Mouse (Mus musculus) midbrain, embryonic 14.5 days (tissue): ENCODE measurements at regions not wholly inside any gene's neighbourhood (a gene's known extent, or its start where the extent isn't known, plus 50 kb on each side); places are given as distances from the start of the nearest gene placed in this dataset.
A peak's percentile ranks its signal among the peaks of the same experiment; 100 is the strongest.

ENCODE experiments used
- ATAC-seq: fragments of 200-750 bp; cut with Nextera tagmentation; 2 replicates; pipeline ENCODE4 v1.8.0; 2017; ENCODE audit warnings: moderate number of reproducible peaks, moderate library complexity; ENCODE audit not compliant: low FRiP score, low TSS enrichment
- DNase-seq: peaks from one replicate; pipeline ENCODE4 v3.0.0-alpha.2; 2015
- H3K27ac ChIP-seq: fragments of 300-500 bp; sonication (generic); replicated peaks from 2 replicates; pipeline ENCODE4 v1.5.1; 2014; ENCODE audit warnings: mild to moderate bottlenecking, low read depth, low read length, moderate library complexity
- H3K27me3 ChIP-seq: fragments of 300-500 bp; sonication (generic); 2 replicates; pipeline ENCODE4 v1.6.1; 2014; ENCODE audit warnings: low read length, control low read depth, mixed read lengths; ENCODE audit not compliant: control insufficient read depth, insufficient read depth
- H3K36me3 ChIP-seq: fragments of 300-500 bp; sonication (generic); 2 replicates; pipeline ENCODE4 v1.6.1; 2014; ENCODE audit warnings: low read length, control low read depth; ENCODE audit not compliant: control insufficient read depth, insufficient read depth
- H3K4me1 ChIP-seq: fragments of 300-500 bp; sonication (generic); 2 replicates; pipeline ENCODE4 v1.6.1; 2014; ENCODE audit warnings: mild to moderate bottlenecking, antibody characterized with exemption, low read length, control low read depth; ENCODE audit not compliant: control insufficient read depth, insufficient read depth
- H3K4me2 ChIP-seq: fragments of 300-500 bp; sonication (generic); 2 replicates; pipeline ENCODE4 v1.6.1; 2014; ENCODE audit warnings: mild to moderate bottlenecking, low read length, moderate library complexity
- H3K4me3 ChIP-seq: fragments of 300-500 bp; sonication (generic); replicated peaks from 2 replicates; pipeline ENCODE4 v1.5.1; 2014; ENCODE audit warnings: low read depth, low read length
- H3K9ac ChIP-seq: fragments of 300-500 bp; sonication (generic); replicated peaks from 2 replicates; pipeline ENCODE4 v1.6.1; 2014; ENCODE audit warnings: mild to moderate bottlenecking, low read length, moderate library complexity
- H3K9me3 ChIP-seq: fragments of 300-500 bp; sonication (generic); 2 replicates; pipeline ENCODE4 v1.6.1; 2016; ENCODE audit warnings: low read length, control low read depth, mixed read lengths; ENCODE audit not compliant: control insufficient read depth
- WGBS: fragments of 180-500 bp; shearing (Covaris S2); extraction: QIAGEN DNeasy Blood & Tissue Kit; methylation state at CpG from one replicate; pipeline ENCODE4 v1.1.7; 2014; 5-methylcytosine and 5-hydroxymethylcytosine counted together

DNA sequence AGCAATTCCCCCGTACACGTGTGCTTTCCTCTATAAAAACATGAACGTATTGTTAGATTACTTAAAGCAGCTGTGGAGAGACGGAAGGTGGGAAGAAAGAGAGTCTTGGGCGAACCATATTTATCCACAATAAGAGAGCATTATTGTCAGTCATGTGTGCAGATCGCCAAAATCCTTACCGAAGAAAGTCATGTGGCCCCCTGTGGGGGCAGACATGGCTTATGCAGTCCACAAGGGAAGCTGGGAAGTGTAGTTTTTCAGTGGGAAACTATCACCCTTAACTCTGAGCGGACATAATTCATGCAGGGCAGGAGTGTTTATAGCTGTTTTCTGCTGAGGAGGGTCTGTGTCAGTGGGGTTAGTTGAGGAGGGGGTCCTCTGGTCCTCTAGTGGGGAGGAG, 90.8 kb downstream of the Nxnl2 start:
- Histone ChIP-seq H3K4me1 (no peaks in the 10 kb centered on the region), H3K9ac (no peak overlapping the region), H3K27ac (no peak overlapping the region), H3K4me3 (no peak overlapping the region), H3K27me3 (no peaks in the 10 kb centered on the region), H3K9me3 (no peaks in the 10 kb centered on the region), H3K4me2 (no peak overlapping the region), H3K36me3 (no peaks in the 10 kb centered on the region)
- DNase-seq: peak; percentile 31
- no peak for ATAC-seq
- WGBS: 74% methylated on average over 8 of the region's 8 CpGs

DNA sequence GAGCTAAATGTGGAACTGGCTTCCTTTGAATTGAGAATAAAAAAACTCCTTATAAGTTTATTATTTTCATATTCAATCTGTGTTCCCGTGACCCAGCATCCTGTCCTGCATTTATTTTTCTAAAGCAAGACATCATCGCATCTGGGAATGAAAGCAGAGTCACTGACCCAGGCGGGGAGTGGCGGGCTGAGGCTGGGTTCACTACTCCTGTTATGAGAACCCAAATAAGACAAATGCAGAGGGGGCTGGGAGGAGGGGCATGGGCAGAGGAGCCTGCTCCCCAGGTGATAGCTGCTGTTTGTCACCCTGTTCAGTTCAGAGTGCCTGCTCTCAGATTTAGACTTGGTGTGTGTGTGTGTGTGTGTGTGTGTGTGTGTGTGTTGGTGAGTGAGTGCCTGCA, 102.0 kb downstream of the Nxnl2 start:
- Histone ChIP-seq H3K36me3 (no peaks in the 10 kb centered on the region), H3K27ac (no peak overlapping the region), H3K9me3 (no peaks in the 10 kb centered on the region), H3K4me2 (no peak overlapping the region), H3K4me3 (no peak overlapping the region), H3K4me1 (no peaks in the 10 kb centered on the region), H3K27me3 (no peaks in the 10 kb centered on the region), H3K9ac (no peak overlapping the region)
- DNase-seq (no peak), ATAC-seq (no peak)
- WGBS: 91% methylated on average over 4 of the region's 4 CpGs

DNA sequence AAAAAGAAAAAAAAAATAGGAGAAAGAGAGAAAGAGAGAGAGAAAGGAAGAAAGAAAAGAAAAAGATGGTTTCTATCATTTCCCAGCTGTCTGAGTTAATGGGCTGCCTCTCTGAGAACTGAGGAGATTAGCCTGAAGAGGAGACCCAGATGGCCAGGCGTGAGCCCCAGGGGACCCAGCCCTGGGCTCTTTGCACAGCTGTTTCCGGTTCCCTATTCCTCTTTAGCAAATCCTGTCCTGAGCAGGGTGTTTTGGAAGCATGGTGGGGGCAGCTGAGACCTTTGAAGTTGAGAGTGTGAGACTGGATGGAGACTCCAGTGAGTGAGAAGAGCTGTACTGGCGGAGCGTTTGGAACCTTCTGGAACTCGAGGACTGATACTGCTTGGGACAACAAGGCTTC, 103.8 kb downstream of the Nxnl2 start:
- H3K27me3 ChIP-seq: no peaks in the 10 kb centered on the region
- no peaks in the 10 kb centered on the region for H3K4me1 ChIP-seq
- H3K4me2 ChIP-seq: no peak overlapping the region
- H3K4me3 ChIP-seq: no peak overlapping the region
- ATAC-seq (no peak), DNase-seq (no peak)
- 73% methylated on average over 5 of the region's 5 CpGs for WGBS
- no peak overlapping the region for H3K27ac ChIP-seq
- no peaks in the 10 kb centered on the region for H3K36me3 ChIP-seq
- H3K9ac ChIP-seq: no peak overlapping the region
- H3K9me3 ChIP-seq: no peaks in the 10 kb centered on the region

DNA sequence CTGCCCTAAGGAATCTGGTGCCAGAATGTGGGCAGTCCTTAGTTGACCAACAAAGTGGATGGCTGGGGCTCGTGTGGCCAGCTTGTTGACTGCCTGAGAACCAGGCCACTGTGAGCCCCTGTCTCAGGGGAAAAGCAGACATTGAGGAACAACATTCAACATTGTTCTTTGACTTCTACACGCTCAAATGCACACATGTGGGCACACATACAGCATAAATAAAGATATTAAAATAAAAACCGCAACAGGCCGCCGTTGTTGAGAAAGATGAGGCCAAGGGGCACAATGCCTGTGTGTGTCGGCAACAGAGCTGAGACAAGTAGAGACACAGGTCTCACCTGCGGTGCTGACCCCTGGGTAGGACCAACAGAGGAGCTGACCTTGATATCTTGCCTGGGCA, 105.8 kb downstream of the Nxnl2 start:
- ATAC-seq (no peak), DNase-seq (no peak)
- Histone ChIP-seq H3K9ac (no peak overlapping the region), H3K27ac (no peak overlapping the region), H3K4me3 (no peak overlapping the region), H3K4me1 (no peaks in the 10 kb centered on the region), H3K4me2 (no peak overlapping the region), H3K27me3 (no peaks in the 10 kb centered on the region), H3K9me3 (no peaks in the 10 kb centered on the region), H3K36me3 (no peaks in the 10 kb centered on the region)
- 90% methylated on average over 7 of the region's 7 CpGs for WGBS

DNA sequence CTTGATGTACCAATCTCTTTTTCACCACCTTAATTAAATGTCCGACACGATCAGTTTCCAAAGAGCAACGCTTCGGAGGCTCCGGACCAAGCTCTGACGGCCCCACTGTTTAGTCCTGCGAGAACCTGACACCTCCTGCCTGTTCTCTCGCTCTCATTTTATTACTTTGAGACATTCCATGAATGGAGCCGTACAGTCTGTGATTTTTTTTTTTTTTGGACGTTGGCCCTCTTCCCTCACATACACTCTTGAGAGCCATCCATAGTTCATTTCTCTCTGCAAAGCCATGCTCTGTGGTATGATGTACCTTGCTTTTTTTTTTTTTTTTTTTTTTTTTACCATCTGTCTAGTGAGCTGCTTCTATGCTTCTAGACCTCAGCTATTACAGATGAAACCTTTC, 106.7 kb downstream of the Nxnl2 start:
- H3K36me3 ChIP-seq: no peaks in the 10 kb centered on the region
- H3K27ac ChIP-seq: no peak overlapping the region
- no peaks in the 10 kb centered on the region for H3K4me1 ChIP-seq
- ATAC-seq: no peak
- H3K4me3 ChIP-seq: no peak overlapping the region
- H3K9ac ChIP-seq: no peak overlapping the region
- WGBS: 85% methylated on average over 10 of the region's 10 CpGs
- H3K9me3 ChIP-seq: no peaks in the 10 kb centered on the region
- no peak for DNase-seq
- H3K4me2 ChIP-seq: no peak overlapping the region
- no peaks in the 10 kb centered on the region for H3K27me3 ChIP-seq

DNA sequence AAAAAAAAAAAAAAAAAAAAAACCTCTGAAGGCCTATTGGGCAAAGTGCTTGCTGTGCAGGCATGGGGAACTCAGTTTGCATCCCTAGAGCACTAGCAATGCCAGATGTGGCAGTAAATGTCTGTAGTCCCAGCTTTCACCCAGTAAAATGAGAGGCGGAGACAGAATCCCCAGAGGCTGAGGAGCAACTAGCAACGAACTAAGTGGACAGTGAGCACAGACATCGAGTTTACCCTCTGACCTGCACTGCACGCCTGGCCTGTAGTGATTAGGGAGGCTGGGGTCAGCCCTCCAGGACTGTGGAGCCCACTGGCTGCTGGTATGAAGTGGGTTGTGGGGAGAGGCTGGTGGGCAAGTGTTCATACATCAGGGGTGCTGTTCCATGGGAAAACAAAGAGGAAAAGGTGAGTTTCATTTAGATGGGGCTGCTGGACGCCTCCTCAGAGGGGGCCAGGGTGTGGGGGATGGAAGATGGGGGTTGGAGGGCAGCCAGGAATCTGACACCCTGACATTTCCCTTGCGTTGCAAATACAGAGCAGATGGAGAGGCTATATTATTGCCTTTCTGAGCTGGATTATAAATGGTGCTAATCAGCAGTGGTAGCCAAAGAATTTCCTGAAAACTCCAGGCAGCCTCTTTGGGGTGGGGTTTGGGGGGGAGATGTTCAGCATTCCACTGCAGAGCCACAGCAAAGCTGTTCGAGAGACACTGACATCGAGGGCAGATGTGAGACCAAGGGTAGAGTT, 109.0 kb downstream of the Nxnl2 start:
- no peak overlapping the region for H3K4me3 ChIP-seq
- no peak overlapping the region for H3K27ac ChIP-seq
- H3K4me2 ChIP-seq: no peak overlapping the region
- no peaks in the 10 kb centered on the region for H3K27me3 ChIP-seq
- DNase-seq (no peak), ATAC-seq (no peak)
- 54% methylated on average over 8 of the region's 8 CpGs for WGBS
- no peak overlapping the region for H3K9ac ChIP-seq
- no peaks in the 10 kb centered on the region for H3K36me3 ChIP-seq
- no peaks in the 10 kb centered on the region for H3K4me1 ChIP-seq
- no peaks in the 10 kb centered on the region for H3K9me3 ChIP-seq

DNA sequence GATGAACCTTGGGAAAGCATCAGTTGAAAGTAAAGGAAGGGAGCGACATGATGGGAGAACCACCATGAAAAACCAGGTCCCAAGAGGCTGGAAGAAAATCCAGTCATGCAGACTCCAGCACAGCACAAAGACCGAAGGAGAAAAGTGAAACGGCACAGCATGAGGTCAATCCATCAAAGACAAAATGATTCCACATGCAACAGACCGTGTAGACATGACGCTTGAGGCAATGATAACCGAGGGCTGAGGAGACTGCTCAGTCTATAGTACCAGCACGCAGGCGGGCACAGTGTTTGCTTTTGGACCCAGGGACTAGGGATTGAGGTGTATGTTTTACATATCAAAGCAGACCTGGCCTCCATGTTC, 109.5 kb downstream of the Nxnl2 start:
- no peaks in the 10 kb centered on the region for H3K36me3 ChIP-seq
- no peaks in the 10 kb centered on the region for H3K9me3 ChIP-seq
- no peak overlapping the region for H3K4me3 ChIP-seq
- H3K4me2 ChIP-seq: no peak overlapping the region
- no peak overlapping the region for H3K9ac ChIP-seq
- no peak overlapping the region for H3K27ac ChIP-seq
- 62% methylated on average over 8 of the region's 8 CpGs for WGBS
- H3K27me3 ChIP-seq: no peaks in the 10 kb centered on the region
- H3K4me1 ChIP-seq: no peaks in the 10 kb centered on the region
- ATAC-seq (no peak), DNase-seq (no peak)

DNA sequence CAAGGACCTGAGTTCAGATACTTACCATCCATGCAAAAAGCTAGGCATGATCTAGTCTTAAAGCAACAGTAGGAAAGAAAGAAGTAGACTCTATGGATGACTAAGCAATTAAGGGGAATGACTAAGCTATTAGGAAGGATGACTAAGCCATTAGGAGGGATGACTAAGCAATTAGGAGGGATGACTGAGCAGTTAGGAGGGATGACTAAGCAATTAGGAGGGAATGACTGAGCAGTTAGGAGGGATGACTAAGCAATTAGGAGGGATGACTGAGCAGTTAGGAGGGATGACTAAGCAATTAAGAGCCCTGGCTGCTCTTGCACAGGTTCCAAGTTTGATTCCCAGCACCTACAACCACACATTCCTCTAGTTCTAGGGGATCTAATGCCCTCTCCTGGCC, 113.9 kb downstream of the Nxnl2 start:
- Histone ChIP-seq H3K36me3 (no peaks in the 10 kb centered on the region), H3K27me3 (no peaks in the 10 kb centered on the region), H3K9me3 (no peaks in the 10 kb centered on the region), H3K4me1 (no peaks in the 10 kb centered on the region), H3K4me2 (no peak overlapping the region), H3K9ac (no peak overlapping the region), H3K27ac (no peak overlapping the region), H3K4me3 (no peak overlapping the region)
- ATAC-seq (no peak), DNase-seq (no peak)

DNA sequence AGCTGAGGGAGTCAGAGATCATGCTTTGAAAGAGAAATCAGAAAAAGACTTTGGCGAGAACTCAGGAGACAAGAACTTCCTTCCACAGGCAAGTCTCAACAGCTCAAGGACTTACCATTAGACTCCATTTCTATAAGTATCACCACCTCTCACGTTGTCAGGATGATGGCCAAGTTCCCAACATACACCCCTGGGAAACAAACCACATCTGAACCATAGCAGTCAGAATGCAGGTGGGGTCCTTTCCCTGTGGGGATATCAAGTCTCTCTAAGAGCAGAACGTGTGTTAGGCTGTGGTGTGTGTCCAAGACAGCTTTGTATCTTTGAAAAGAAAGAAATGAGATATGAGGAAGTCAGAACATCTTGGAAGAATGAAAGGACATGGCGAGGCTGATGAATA, 118.6 kb downstream of the Nxnl2 start:
- no peaks in the 10 kb centered on the region for H3K36me3 ChIP-seq
- H3K9me3 ChIP-seq: no peaks in the 10 kb centered on the region
- no peak for ATAC-seq
- no peak overlapping the region for H3K4me3 ChIP-seq
- 79% methylated on average over 4 of the region's 4 CpGs for WGBS
- no peak for DNase-seq
- no peak overlapping the region for H3K27ac ChIP-seq
- H3K4me2 ChIP-seq: no peak overlapping the region
- no peaks in the 10 kb centered on the region for H3K27me3 ChIP-seq
- H3K9ac ChIP-seq: no peak overlapping the region
- H3K4me1 ChIP-seq: no peaks in the 10 kb centered on the region
